Mouse (Mus musculus): Measurements from ENCODE around the gene Gtf2h2. TPM values are rescaled to one million over a fixed set of nuclear protein-coding genes. Genes with fewer than 3 reads are reported as not detected.

The Gtf2h2 gene
- total RNA-seq (2023; ENCODE audit: inconsistent age), result 54.9 to 63.3 TPM (median 57.4 TPM) in 4 replicates

GRCm38 (mm10) chr13:100492061-100492787, at the start of gene Gtf2h2:
TSS of gene Gtf2h2 (minus strand) at chr13:100492579.

GRCm38 (mm10) chr13:100452415-100453127, 39.8 kb downstream of the Gtf2h2 start, which contains the start of gene Naip1:
TSS of gene Naip1 (minus strand) at chr13:100452869.

Other genes with a start within 250 kb of the Gtf2h2 start
- 6.8 to 8.0 TPM (median 7.2 TPM) in 4 replicates for gene Naip5, start 246.3 kb downstream of the Gtf2h2 start, total RNA-seq (2023; ENCODE audit: inconsistent age)
- gene Naip6, start 174.9 kb downstream of the Gtf2h2 start, total RNA-seq (2023; ENCODE audit: inconsistent age), result 3.6 to 4.6 TPM (median 4.1 TPM) in 4 replicates
- 0.13 TPM in 1 of 4 replicates, not detected in the others for gene Naip1, start 39.7 kb downstream of the Gtf2h2 start, total RNA-seq (2023; ENCODE audit: inconsistent age)
- gene Ocln, start 60.1 kb upstream of the Gtf2h2 start, total RNA-seq (2023; ENCODE audit: inconsistent age), result not detected in 4 replicates
- 9.7 to 12.1 TPM (median 10.1 TPM) in 4 replicates for gene Marveld2, start 124.4 kb upstream of the Gtf2h2 start, total RNA-seq (2023; ENCODE audit: inconsistent age)
- 96.5 to 119 TPM (median 106 TPM) in 4 replicates for gene Ak6, start 158.4 kb upstream of the Gtf2h2 start, total RNA-seq (2023; ENCODE audit: inconsistent age)
- 30.7 to 32.7 TPM (median 31.6 TPM) in 4 replicates for gene Rad17, start 158.5 kb upstream of the Gtf2h2 start, total RNA-seq (2023; ENCODE audit: inconsistent age)
- gene Taf9, start 159.0 kb upstream of the Gtf2h2 start, total RNA-seq (2023; ENCODE audit: inconsistent age), result 17.8 to 21.4 TPM (median 19.4 TPM) in 4 replicates
- gene Ccdc125, start 177.1 kb upstream of the Gtf2h2 start, total RNA-seq (2023; ENCODE audit: inconsistent age), result 12.4 to 14.3 TPM (median 12.9 TPM) in 4 replicates
- 33.5 to 40.8 TPM (median 37.2 TPM) in 4 replicates for gene Cdk7, start 238.4 kb upstream of the Gtf2h2 start, total RNA-seq (2023; ENCODE audit: inconsistent age)